Mouse (Mus musculus) lung, postnatal 0 days (tissue): ENCODE results near the gene Irf9. TPM values are rescaled to one million over a fixed set of nuclear protein-coding genes. Genes with fewer than 3 reads are reported as not detected.

ENCODE experiments used
- ATAC-seq: fragments of 200-750 bp; cut with Nextera tagmentation; 2 replicates; pipeline ENCODE4 v1.8.0; 2017; ENCODE audit warnings: moderate library complexity
- DNase-seq: peaks from one replicate; pipeline ENCODE4 v3.0.0-alpha.2; 2016; ENCODE audit warnings: low spot score
- H3K27ac ChIP-seq: fragments of 300-500 bp; sonication (generic); 2 replicates; pipeline ENCODE4 v1.5.1; 2014; ENCODE audit warnings: antibody characterized with exemption, mild to moderate bottlenecking, low read length, mixed read lengths
- H3K27me3 ChIP-seq: fragments of 300-500 bp; sonication (generic); replicated peaks from 2 replicates; pipeline ENCODE4 v1.6.1; 2014; ENCODE audit warnings: low read length, mixed read lengths; ENCODE audit not compliant: insufficient read depth
- H3K36me3 ChIP-seq: fragments of 300-500 bp; sonication (generic); 2 replicates; pipeline ENCODE4 v1.6.1; 2014; ENCODE audit warnings: low read length, mixed read lengths; ENCODE audit not compliant: insufficient read depth
- H3K4me1 ChIP-seq: fragments of 300-500 bp; sonication (generic); 2 replicates; pipeline ENCODE4 v1.6.1; 2014; ENCODE audit warnings: antibody characterized with exemption, low read depth, low read length, mixed read lengths; ENCODE audit not compliant: insufficient read depth
- H3K4me2 ChIP-seq: fragments of 300-500 bp; sonication (generic); replicated peaks from 2 replicates; pipeline ENCODE4 v1.6.1; 2014; ENCODE audit warnings: low read depth, mild to moderate bottlenecking, low read length, moderate library complexity, mixed read lengths
- H3K4me3 ChIP-seq: fragments of 300-500 bp; sonication (generic); 2 replicates; pipeline ENCODE4 v1.5.1; 2014; ENCODE audit warnings: low read depth, low read length
- H3K9ac ChIP-seq: fragments of 300-500 bp; sonication (generic); replicated peaks from 2 replicates; pipeline ENCODE4 v1.6.1; 2014; ENCODE audit warnings: low read depth, mild to moderate bottlenecking
- H3K9me3 ChIP-seq: fragments of 300-500 bp; sonication (generic); 2 replicates; pipeline ENCODE4 v1.6.1; 2016; ENCODE audit warnings: low read length, mixed read lengths
- CTCF ChIP-seq: IDR thresholded peaks from 2 replicates; pipeline ENCODE4 v1.5.1; 2016; ENCODE audit warnings: antibody characterized with exemption, mild to moderate bottlenecking
- EP300 ChIP-seq: IDR thresholded peaks from 2 replicates; pipeline ENCODE4 v1.6.1; 2016; ENCODE audit warnings: antibody characterized with exemption, mild to moderate bottlenecking, control low read depth
- WGBS: fragments of 180-500 bp; shearing (Covaris S2); extraction: QIAGEN DNeasy Blood & Tissue Kit; methylation state at CpG from one replicate; pipeline ENCODE4 v1.1.7; 2014; 5-methylcytosine and 5-hydroxymethylcytosine counted together
- polyA plus RNA-seq: library from polyadenylated mRNA; unstranded; fragments of >200 nt; fragmentation: Nextera tagmentation; extraction: Ambion mirVana; gene quantifications from 2 replicates; pipeline ENCODE4 v1.2.1, GENCODE M21; 2015

Irf9 gene
- polyA plus RNA-seq, 1 experiment from 2014 or later, result 29.5 TPM

- peaks cover 6% of the 10 kb centered on the region; the same call in 1 of the 2 replicates for H3K36me3 ChIP-seq
- under 1% methylated on average over 27 of the region's 27 CpGs for WGBS
- no peaks in the 10 kb centered on the region for H3K9me3 ChIP-seq
- peak within 1 kb of the TSS; percentile 58 for H3K4me3 ChIP-seq
- peak; percentile 97 for DNase-seq
- no peaks in the 10 kb centered on the region for H3K27me3 ChIP-seq
- peak within 1 kb of the TSS; percentile 99 for H3K27ac ChIP-seq
- TF ChIP-seq CTCF, result peak; percentile 60
- no peak; the same call in 1 of the 2 replicates for TF ChIP-seq EP300
- H3K4me2 ChIP-seq, result peak within 1 kb of the TSS; percentile 86
- peak within 1 kb of the TSS; percentile 60 for H3K9ac ChIP-seq
- peak; percentile 78 for ATAC-seq
- H3K4me1 ChIP-seq, result peaks cover 7% of the 10 kb centered on the region; the same call in 1 of the 2 replicates
These were observed 43.6 kb upstream of the Irf9 start, which contains the start of gene Dcaf11 for GRCm38 (mm10) chr14:55559799-55560201. Gene Dcaf11 (plus strand): TSS chr14:55560006.

- ATAC-seq (peak; percentile 92), DNase-seq (peak; percentile 99)
- Histone ChIP-seq H3K27ac (peak within 1 kb of the TSS; percentile 99), H3K4me3 (peak within 1 kb of the TSS; percentile 58), H3K36me3 (peaks cover 13% of the 10 kb centered on the region; the same call in 1 of the 2 replicates), H3K4me2 (peak within 1 kb of the TSS; percentile 86), H3K9ac (peak within 1 kb of the TSS; percentile 71), H3K27me3 (no peaks in the 10 kb centered on the region), H3K9me3 (no peaks in the 10 kb centered on the region), H3K4me1 (peaks cover 7% of the 10 kb centered on the region; the same call in 1 of the 2 replicates)
- TF ChIP-seq CTCF, result peak; percentile 31
- peak; percentile 92 for TF ChIP-seq EP300
- 1% methylated on average over 51 of the region's 51 CpGs for WGBS
These were observed 42.9 kb upstream of the Irf9 start, which contains the start of gene A730061H03Rik for GRCm38 (mm10) chr14:55560202-55561073. Gene A730061H03Rik (minus strand): TSS chr14:55560406.

- H3K9ac ChIP-seq, result no peak overlapping the region
- 70% methylated on average over 10 of the region's 10 CpGs for WGBS
- no peak for DNase-seq
- H3K4me2 ChIP-seq, result peak overlapping the region; percentile 86
- H3K27ac ChIP-seq, result no peak overlapping the region
- H3K9me3 ChIP-seq, result no peaks in the 10 kb centered on the region
- H3K27me3 ChIP-seq, result no peaks in the 10 kb centered on the region
- H3K36me3 ChIP-seq, result peaks cover 17% of the 10 kb centered on the region; the same call in 1 of the 2 replicates
- TF ChIP-seq EP300, result no peak
- no peak for TF ChIP-seq CTCF
- peak overlapping the region; percentile 58; the same call in 1 of the 2 replicates for H3K4me3 ChIP-seq
- H3K4me1 ChIP-seq, result peaks cover 7% of the 10 kb centered on the region; the same call in 1 of the 2 replicates
- no peak for ATAC-seq
These were observed 41.5 kb upstream of the Irf9 start for GRCm38 (mm10) chr14:55561860-55562259.

- H3K27me3 ChIP-seq, result no peaks in the 10 kb centered on the region
- no peak for ATAC-seq
- H3K9me3 ChIP-seq, result no peaks in the 10 kb centered on the region
- TF ChIP-seq EP300 (no peak), CTCF (no peak)
- no peak overlapping the region for H3K4me2 ChIP-seq
- DNase-seq, result no peak
- no peak overlapping the region for H3K9ac ChIP-seq
- no peak overlapping the region for H3K27ac ChIP-seq
- H3K4me1 ChIP-seq, result peaks cover 7% of the 10 kb centered on the region; the same call in 1 of the 2 replicates
- H3K36me3 ChIP-seq, result peaks cover 17% of the 10 kb centered on the region; the same call in 1 of the 2 replicates
- H3K4me3 ChIP-seq, result no peak overlapping the region
- WGBS, result 91% methylated on average over 11 of the region's 11 CpGs
These were observed 40.1 kb upstream of the Irf9 start for GRCm38 (mm10) chr14:55563249-55563648.

GRCm38 (mm10) chr14:55565748-55566147 is 37.6 kb upstream of the Irf9 start:
- ATAC-seq, result no peak
- peaks cover 7% of the 10 kb centered on the region; the same call in 1 of the 2 replicates for H3K4me1 ChIP-seq
- H3K9ac ChIP-seq, result no peak overlapping the region
- H3K27ac ChIP-seq, result no peak overlapping the region
- no peak overlapping the region for H3K4me3 ChIP-seq
- no peak for TF ChIP-seq EP300
- TF ChIP-seq CTCF, result peak; percentile 35
- WGBS, result 70% methylated on average over 3 of the region's 3 CpGs
- H3K9me3 ChIP-seq, result no peaks in the 10 kb centered on the region
- peaks cover 17% of the 10 kb centered on the region; the same call in 1 of the 2 replicates for H3K36me3 ChIP-seq
- no peaks in the 10 kb centered on the region for H3K27me3 ChIP-seq
- no peak for DNase-seq
- H3K4me2 ChIP-seq, result no peak overlapping the region

- no peak overlapping the region for H3K9ac ChIP-seq
- H3K36me3 ChIP-seq, result peaks cover 17% of the 10 kb centered on the region; the same call in 1 of the 2 replicates
- no peak overlapping the region for H3K4me2 ChIP-seq
- WGBS, result 80% methylated on average over 3 of the region's 3 CpGs
- TF ChIP-seq EP300 (no peak), CTCF (no peak)
- no peaks in the 10 kb centered on the region for H3K4me1 ChIP-seq
- H3K9me3 ChIP-seq, result no peaks in the 10 kb centered on the region
- H3K27ac ChIP-seq, result no peak overlapping the region
- ATAC-seq (no peak), DNase-seq (no peak)
- no peaks in the 10 kb centered on the region for H3K27me3 ChIP-seq
- no peak overlapping the region for H3K4me3 ChIP-seq
These were observed 35.9 kb upstream of the Irf9 start for GRCm38 (mm10) chr14:55567496-55567895.
